Mouse (Mus musculus): ENCODE results near the gene Cnih2.

The Cnih2 gene

GRCm38 (mm10) chr19:5068570-5069234 lies 29.6 kb downstream of the Cnih2 start:
- DNase-seq (ENCODE audit: low read depth, low spot score) = no peak

- no peak for DNase-seq (ENCODE audit: low read depth, low spot score)
These were observed 30.3 kb downstream of the Cnih2 start, which contains the start of gene Cd248 for GRCm38 (mm10) chr19:5067867-5068569. Cd248 (plus strand) TSS chr19:5068078.

- peak; percentile 34 for DNase-seq (ENCODE audit: low read depth, low spot score)
These were observed 31.1 kb downstream of the Cnih2 start for GRCm38 (mm10) chr19:5067040-5067799.

- no peak for DNase-seq (ENCODE audit: low read depth, low spot score)
These were observed 33.2 kb downstream of the Cnih2 start for GRCm38 (mm10) chr19:5065104-5065503.

GRCm38 (mm10) chr19:5062446-5062845 lies 35.9 kb downstream of the Cnih2 start:
- DNase-seq (ENCODE audit: low read depth, low spot score) = no peak

GRCm38 (mm10) chr19:5062041-5062440 lies 36.3 kb downstream of the Cnih2 start:
- DNase-seq (ENCODE audit: low read depth, low spot score) = no peak

GRCm38 (mm10) chr19:5060365-5061330 lies 37.7 kb downstream of the Cnih2 start:
- peak; percentile 82 for DNase-seq (ENCODE audit: low read depth, low spot score)

- peak; percentile 89 for DNase-seq (ENCODE audit: low read depth, low spot score)
These were observed 39.2 kb downstream of the Cnih2 start for GRCm38 (mm10) chr19:5058801-5059771.

- peak; percentile 96 for DNase-seq (ENCODE audit: low read depth, low spot score)
These were observed 40.2 kb downstream of the Cnih2 start for GRCm38 (mm10) chr19:5057876-5058775.

GRCm38 (mm10) chr19:5056251-5056650 lies 42.1 kb downstream of the Cnih2 start:
- DNase-seq (ENCODE audit: low read depth, low spot score) = peak; percentile 70

GRCm38 (mm10) chr19:5053909-5054308 lies 44.4 kb downstream of the Cnih2 start:
- DNase-seq (ENCODE audit: low read depth, low spot score) = peak; percentile 74

GRCm38 (mm10) chr19:5052853-5053252 lies 45.5 kb downstream of the Cnih2 start:
- no peak for DNase-seq (ENCODE audit: low read depth, low spot score)

GRCm38 (mm10) chr19:5052166-5052822 lies 46.0 kb downstream of the Cnih2 start:
- DNase-seq (ENCODE audit: low read depth, low spot score) = no peak

- no peak for DNase-seq (ENCODE audit: low read depth, low spot score)
These were observed 46.8 kb downstream of the Cnih2 start for GRCm38 (mm10) chr19:5051515-5051914.

- DNase-seq (ENCODE audit: low read depth, low spot score) = no peak
These were observed 47.3 kb downstream of the Cnih2 start for GRCm38 (mm10) chr19:5051031-5051430.

GRCm38 (mm10) chr19:5050047-5050905 lies 48.0 kb downstream of the Cnih2 start, which contains the start of gene Rin1:
Rin1 (plus strand) TSS chr19:5050481.
- peak; percentile 89 for DNase-seq (ENCODE audit: low read depth, low spot score)

GRCm38 (mm10) chr19:5049325-5049724 lies 49.0 kb downstream of the Cnih2 start:
- DNase-seq (ENCODE audit: low read depth, low spot score) = no peak
